Mouse (Mus musculus): Measurements from ENCODE around the gene Timp3. TPM values are rescaled to one million over a fixed set of nuclear protein-coding genes. Genes with fewer than 3 reads are reported as not detected.

The Timp3 gene
- polyA plus RNA-seq, 1 experiment, result 3.3 TPM

GRCm38 (mm10) chr10:86380626-86381025 is 80.5 kb downstream of the Timp3 start:
- H3K4me1 ChIP-seq (ENCODE audit: control insufficient read depth, insufficient read depth, low read length), result no peaks in the 10 kb centered on the region
- TF ChIP-seq CTCF (IDR thresholded peaks at IDR 0.05; ENCODE audit: low read depth, low read length), result no peak
- H3K4me3 ChIP-seq (ENCODE audit: insufficient read depth, low read length), result no peak overlapping the region
- no peak overlapping the region for H3K27ac ChIP-seq (ENCODE audit: insufficient read depth, low read depth, low read length)

- no peak overlapping the region for H3K27ac ChIP-seq (ENCODE audit: insufficient read depth, low read depth, low read length)
- TF ChIP-seq POLR2A (IDR thresholded peaks at IDR 0.05; ENCODE audit: borderline replicate concordance, low read depth, low read length) (no peak), CTCF (IDR thresholded peaks at IDR 0.05; ENCODE audit: low read depth, low read length) (no peak)
- no peaks in the 10 kb centered on the region for H3K4me1 ChIP-seq (ENCODE audit: control insufficient read depth, insufficient read depth, low read length)
- H3K4me3 ChIP-seq (ENCODE audit: insufficient read depth, low read length), result no peak overlapping the region
Observed at GRCm38 (mm10) chr10:86381150-86381921, 81.2 kb downstream of the Timp3 start.

GRCm38 (mm10) chr10:86381922-86382260 is 81.7 kb downstream of the Timp3 start:
- TF ChIP-seq POLR2A (IDR thresholded peaks at IDR 0.05; ENCODE audit: borderline replicate concordance, low read depth, low read length), result no peak
- TF ChIP-seq CTCF (IDR thresholded peaks at IDR 0.05; ENCODE audit: low read depth, low read length), result no peak
- H3K27ac ChIP-seq (ENCODE audit: insufficient read depth, low read depth, low read length), result no peak overlapping the region
- no peaks in the 10 kb centered on the region for H3K4me1 ChIP-seq (ENCODE audit: control insufficient read depth, insufficient read depth, low read length)
- no peak overlapping the region for H3K4me3 ChIP-seq (ENCODE audit: insufficient read depth, low read length)

GRCm38 (mm10) chr10:86384655-86385054 is 84.5 kb downstream of the Timp3 start:
- TF ChIP-seq POLR2A (IDR thresholded peaks at IDR 0.05; ENCODE audit: borderline replicate concordance, low read depth, low read length) (no peak), CTCF (IDR thresholded peaks at IDR 0.05; ENCODE audit: low read depth, low read length) (no peak)

GRCm38 (mm10) chr10:86385656-86386055 is 85.5 kb downstream of the Timp3 start:
- Histone ChIP-seq H3K4me3 (ENCODE audit: insufficient read depth, low read length) (no peak overlapping the region), H3K4me1 (ENCODE audit: control insufficient read depth, insufficient read depth, low read length) (no peaks in the 10 kb centered on the region), H3K27ac (ENCODE audit: insufficient read depth, low read depth, low read length) (no peak overlapping the region)
- TF ChIP-seq CTCF (IDR thresholded peaks at IDR 0.05; ENCODE audit: low read depth, low read length), result no peak
- no peak for TF ChIP-seq POLR2A (IDR thresholded peaks at IDR 0.05; ENCODE audit: borderline replicate concordance, low read depth, low read length)

More at GRCm38 (mm10) chr10:86384655-86385054, 84.5 kb downstream of the Timp3 start:
- Histone ChIP-seq H3K4me1 (ENCODE audit: control insufficient read depth, insufficient read depth, low read length) (no peaks in the 10 kb centered on the region), H3K4me3 (ENCODE audit: insufficient read depth, low read length) (no peak overlapping the region), H3K27ac (ENCODE audit: insufficient read depth, low read depth, low read length) (no peak overlapping the region)

- H3K27ac ChIP-seq (ENCODE audit: insufficient read depth, low read depth, low read length), result no peak overlapping the region
- H3K4me1 ChIP-seq (ENCODE audit: control insufficient read depth, insufficient read depth, low read length), result no peaks in the 10 kb centered on the region
- TF ChIP-seq POLR2A (IDR thresholded peaks at IDR 0.05; ENCODE audit: borderline replicate concordance, low read depth, low read length), result no peak
- no peak for TF ChIP-seq CTCF (IDR thresholded peaks at IDR 0.05; ENCODE audit: low read depth, low read length)
- no peak overlapping the region for H3K4me3 ChIP-seq (ENCODE audit: insufficient read depth, low read length)
Observed at GRCm38 (mm10) chr10:86386232-86386631, 86.1 kb downstream of the Timp3 start.

- H3K4me3 ChIP-seq (ENCODE audit: insufficient read depth, low read length), result no peak overlapping the region
- H3K4me1 ChIP-seq (ENCODE audit: control insufficient read depth, insufficient read depth, low read length), result no peaks in the 10 kb centered on the region
- H3K27ac ChIP-seq (ENCODE audit: insufficient read depth, low read depth, low read length), result no peak overlapping the region
- TF ChIP-seq CTCF (IDR thresholded peaks at IDR 0.05; ENCODE audit: low read depth, low read length) (no peak), POLR2A (IDR thresholded peaks at IDR 0.05; ENCODE audit: borderline replicate concordance, low read depth, low read length) (no peak)
Observed at GRCm38 (mm10) chr10:86387821-86388440, 87.8 kb downstream of the Timp3 start.

- Histone ChIP-seq H3K4me1 (ENCODE audit: control insufficient read depth, insufficient read depth, low read length) (no peaks in the 10 kb centered on the region), H3K27ac (ENCODE audit: insufficient read depth, low read depth, low read length) (no peak overlapping the region), H3K4me3 (ENCODE audit: insufficient read depth, low read length) (no peak overlapping the region)
- TF ChIP-seq CTCF (IDR thresholded peaks at IDR 0.05; ENCODE audit: low read depth, low read length), result no peak
- TF ChIP-seq POLR2A (IDR thresholded peaks at IDR 0.05; ENCODE audit: borderline replicate concordance, low read depth, low read length), result no peak
Observed at GRCm38 (mm10) chr10:86388803-86389202, 88.6 kb downstream of the Timp3 start.

GRCm38 (mm10) chr10:86389357-86389756 is 89.2 kb downstream of the Timp3 start:
- H3K27ac ChIP-seq (ENCODE audit: insufficient read depth, low read depth, low read length), result no peak overlapping the region
- no peak for TF ChIP-seq POLR2A (IDR thresholded peaks at IDR 0.05; ENCODE audit: borderline replicate concordance, low read depth, low read length)
- H3K4me1 ChIP-seq (ENCODE audit: control insufficient read depth, insufficient read depth, low read length), result no peaks in the 10 kb centered on the region
- H3K4me3 ChIP-seq (ENCODE audit: insufficient read depth, low read length), result no peak overlapping the region

GRCm38 (mm10) chr10:86389913-86390312 is 89.7 kb downstream of the Timp3 start:
- Histone ChIP-seq H3K27ac (ENCODE audit: insufficient read depth, low read depth, low read length) (no peak overlapping the region), H3K4me1 (ENCODE audit: control insufficient read depth, insufficient read depth, low read length) (no peaks in the 10 kb centered on the region), H3K4me3 (ENCODE audit: insufficient read depth, low read length) (no peak overlapping the region)
- TF ChIP-seq POLR2A (IDR thresholded peaks at IDR 0.05; ENCODE audit: borderline replicate concordance, low read depth, low read length) (no peak), CTCF (IDR thresholded peaks at IDR 0.05; ENCODE audit: low read depth, low read length) (no peak)

Measured in bone marrow macrophage, adult 2 months (primary cell).